23 mouse cellular contexts compared by ENCODE assay signal in the genomic region with DNA sequence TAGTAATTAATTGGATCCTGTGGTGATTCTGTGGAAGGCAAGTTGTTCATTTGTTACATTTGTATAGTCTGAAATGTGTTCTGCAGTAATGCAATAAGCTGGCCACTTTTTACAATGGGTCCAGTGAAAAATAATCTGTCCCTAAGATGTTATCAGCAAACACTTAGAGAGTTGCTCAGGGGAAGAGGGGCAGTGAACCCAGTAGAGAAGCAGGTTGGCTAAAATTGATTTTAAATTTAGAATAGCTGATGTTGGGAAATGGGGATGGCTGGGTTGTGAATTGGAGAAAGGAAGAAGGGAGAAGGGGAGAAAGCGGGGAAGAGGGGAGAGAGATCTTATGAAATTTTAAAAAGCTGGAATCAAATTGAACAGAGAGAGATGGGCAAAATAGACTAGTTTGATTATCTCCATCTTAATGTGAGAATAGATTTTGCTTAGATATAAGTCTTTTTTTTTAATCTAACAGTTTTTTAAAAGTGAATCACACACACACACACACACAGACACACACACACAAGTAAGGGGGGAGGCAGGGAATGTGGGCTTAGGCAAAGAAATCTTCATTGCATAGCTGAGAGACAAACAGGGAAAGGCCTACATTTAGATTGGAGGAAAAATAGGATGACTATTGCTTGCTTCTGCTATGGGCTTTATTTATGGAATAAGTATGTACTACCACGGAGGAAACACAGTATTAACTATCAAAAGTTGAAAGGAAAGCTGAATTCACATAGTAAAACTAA. TPM values are rescaled to one million over a fixed set of nuclear protein-coding genes. Genes with fewer than 3 reads are reported as not detected.
DNase-seq lines count a peak whose midpoint lies in the region; ATAC-seq lines count a peak whose summit lies in the region.
"Had no signal": no experiment of that assay in that cellular context is flagged by ENCODE, and none has a peak within 500 bp of the region (broad histone marks: within the 10 kb centered on the region; RNA-seq: fewer than 3 reads in every experiment).

No protein-coding gene starts in this region.

- H3K27ac ChIP-seq in midbrain, embryonic 11.5 days (ENCODE audit: low read depth, low read length) = no peak overlapping the region
- H3K27ac ChIP-seq in midbrain, embryonic 15.5 days = no peak overlapping the region
- no peak overlapping the region for H3K27ac ChIP-seq in embryonic facial prominence, embryonic 11.5 days (replicated peaks; ENCODE audit: low read depth, low read length)
- peak overlapping the region; percentile 91 for H3K27ac ChIP-seq in forebrain, embryonic 16.5 days (ENCODE audit: low read length)
- H3K27ac ChIP-seq: hindbrain, embryonic 12.5 days; neural tube, embryonic 13.5 days had no signal

- ATAC-seq in midbrain, embryonic 11.5 days (ENCODE audit: low FRiP score) = no peak
- ATAC-seq in midbrain, embryonic 15.5 days (replicated peaks) = no peak
- ATAC-seq in embryonic facial prominence, embryonic 11.5 days (replicated peaks; ENCODE audit: insufficient number of reproducible peaks, low FRiP score, low TSS enrichment, low read depth) = no peak
- ATAC-seq in forebrain, embryonic 16.5 days = no peak
- ATAC-seq: CD4-positive, CD25-positive, alpha-beta regulatory T cell, adult 4 months had no signal

- no peaks in the 10 kb centered on the region for H3K9me3 ChIP-seq in midbrain, embryonic 11.5 days (ENCODE audit: control insufficient read depth, low read length)
- no peaks in the 10 kb centered on the region for H3K9me3 ChIP-seq in midbrain, embryonic 15.5 days
- H3K9me3 ChIP-seq in embryonic facial prominence, embryonic 11.5 days (replicated peaks; ENCODE audit: control insufficient read depth, low read length) = no peaks in the 10 kb centered on the region
- no peaks in the 10 kb centered on the region for H3K9me3 ChIP-seq in forebrain, embryonic 16.5 days (ENCODE audit: control insufficient read depth, low read length)
- H3K9me3 ChIP-seq: hindbrain, embryonic 12.5 days; neural tube, embryonic 13.5 days had no signal

- peak; percentile 4 for DNase-seq in embryo, embryonic 10 days (ENCODE audit: low spot score)
- DNase-seq in embryo, embryonic 9.5 days (ENCODE audit: extremely low spot score) = no peak
- DNase-seq in midbrain, embryonic 11.5 days (ENCODE audit: low spot score, missing footprints) = peak; percentile 91
- peak; percentile 15 for DNase-seq in embryonic facial prominence, embryonic 11.5 days (ENCODE audit: low spot score)
- DNase-seq in right cerebral cortex, postnatal 4 days = no peak
- DNase-seq in urinary bladder, postnatal 36 days (ENCODE audit: low spot score in 2 of 2) = no peak
- DNase-seq: adrenal gland, adult 2 months; cerebellum, adult 11-12 months; cerebellum, postnatal 36 days; gastrocnemius, postnatal 25 days; kidney, adult 18-20 months; kidney, postnatal 36 days; lung, adult 2 months; lung, postnatal 4 days; thymus, postnatal 25 days had no signal

- no peak overlapping the region for H3K4me3 ChIP-seq in midbrain, embryonic 11.5 days (ENCODE audit: low read depth, low read length)
- H3K4me3 ChIP-seq in midbrain, embryonic 15.5 days = no peak overlapping the region
- H3K4me3 ChIP-seq in embryonic facial prominence, embryonic 11.5 days (ENCODE audit: low read depth, low read length) = 0 out of 2 replicates have a peak overlapping the region, but pooled peaks have one; percentile 5
- H3K4me3 ChIP-seq in forebrain, embryonic 16.5 days (replicated peaks; ENCODE audit: low read length) = peak overlapping the region; percentile 69
- H3K4me3 ChIP-seq: hindbrain, embryonic 12.5 days; neural tube, embryonic 13.5 days had no signal

- H3K27me3 ChIP-seq in midbrain, embryonic 11.5 days (ENCODE audit: control insufficient read depth, insufficient read depth, low read length) = peaks cover 80% of the 10 kb centered on the region
- H3K27me3 ChIP-seq in midbrain, embryonic 15.5 days (replicated peaks) = peaks cover 58% of the 10 kb centered on the region
- peaks cover 51% of the 10 kb centered on the region for H3K27me3 ChIP-seq in embryonic facial prominence, embryonic 11.5 days (ENCODE audit: control insufficient read depth, insufficient read depth, low read length)
- H3K27me3 ChIP-seq in forebrain, embryonic 16.5 days (replicated peaks; ENCODE audit: control insufficient read depth, insufficient read depth, low read length) = no peaks in the 10 kb centered on the region

- no peak overlapping the region for H3K9ac ChIP-seq in midbrain, embryonic 11.5 days (ENCODE audit: low read length)
- no peak overlapping the region for H3K9ac ChIP-seq in midbrain, embryonic 15.5 days
- H3K9ac ChIP-seq in embryonic facial prominence, embryonic 11.5 days (replicated peaks; ENCODE audit: low read length) = no peak overlapping the region
- peak overlapping the region; percentile 80 for H3K9ac ChIP-seq in forebrain, embryonic 16.5 days (replicated peaks; ENCODE audit: low read depth, low read length)
- H3K9ac ChIP-seq: hindbrain, embryonic 12.5 days; neural tube, embryonic 13.5 days had no signal

- H3K4me1 ChIP-seq in midbrain, embryonic 11.5 days (ENCODE audit: control insufficient read depth, insufficient read depth, low read length) = peaks cover 3% of the 10 kb centered on the region; the same call in 1 of the 2 replicates
- H3K4me1 ChIP-seq in midbrain, embryonic 15.5 days = peaks cover 14% of the 10 kb centered on the region; the same call in 1 of the 2 replicates
- peaks cover 2% of the 10 kb centered on the region; the same call in 1 of the 2 replicates for H3K4me1 ChIP-seq in embryonic facial prominence, embryonic 11.5 days (ENCODE audit: control insufficient read depth, insufficient read depth, low read length)
- H3K4me1 ChIP-seq in forebrain, embryonic 16.5 days (replicated peaks; ENCODE audit: control insufficient read depth, insufficient read depth, low read length) = no peaks in the 10 kb centered on the region

- 2% methylated on average over 2 of the region's 2 CpGs for WGBS in midbrain, embryonic 11.5 days
- WGBS in midbrain, embryonic 15.5 days = 8% methylated on average over 2 of the region's 2 CpGs
- WGBS in embryonic facial prominence, embryonic 11.5 days = 6% methylated on average over 2 of the region's 2 CpGs
- WGBS in forebrain, embryonic 16.5 days = 3% methylated on average over 2 of the region's 2 CpGs

- H3K4me2 ChIP-seq in midbrain, embryonic 11.5 days = no peak overlapping the region
- no peak overlapping the region for H3K4me2 ChIP-seq in midbrain, embryonic 15.5 days
- H3K4me2 ChIP-seq in embryonic facial prominence, embryonic 11.5 days (ENCODE audit: low read depth, low read length) = no peak overlapping the region
- peak overlapping the region; percentile 53 for H3K4me2 ChIP-seq in forebrain, embryonic 16.5 days (ENCODE audit: low read length)
- H3K4me2 ChIP-seq: hindbrain, embryonic 12.5 days; liver, embryonic 11.5 days; neural tube, embryonic 13.5 days had no signal

- H3K36me3 ChIP-seq in midbrain, embryonic 11.5 days (ENCODE audit: control insufficient read depth, insufficient read depth, low read length) = no peaks in the 10 kb centered on the region
- no peaks in the 10 kb centered on the region for H3K36me3 ChIP-seq in midbrain, embryonic 15.5 days (replicated peaks)
- H3K36me3 ChIP-seq in embryonic facial prominence, embryonic 11.5 days (replicated peaks; ENCODE audit: control insufficient read depth, insufficient read depth, low read depth, low read length) = no peaks in the 10 kb centered on the region
- H3K36me3 ChIP-seq in forebrain, embryonic 16.5 days (ENCODE audit: control insufficient read depth, insufficient read depth) = 0 out of 2 replicates have a peak, but pooled peaks cover 2% of the 10 kb centered on the region
- H3K36me3 ChIP-seq: G1E; hindbrain, embryonic 12.5 days; neural tube, embryonic 13.5 days had no signal

RNA-seq across cellular contexts. Expression of a gene that starts 3.1 kb away (rescaled TPM):
- 0.07 TPM in 1 of 2 replicates, not detected in the other for polyA plus RNA-seq in midbrain, embryonic 11.5 days (2014; fragmentation: Nextera tagmentation; extraction: Ambion mirVana)
- polyA plus RNA-seq in midbrain, embryonic 15.5 days (2015; fragmentation: Nextera tagmentation; extraction: Ambion mirVana) = 0.24 TPM in 1 of 2 replicates, not detected in the other
- 0.10 TPM in 1 of 2 replicates, not detected in the other for polyA plus RNA-seq in embryonic facial prominence, embryonic 11.5 days (2014; fragmentation: Nextera tagmentation; extraction: Ambion mirVana)
- polyA plus RNA-seq in forebrain, embryonic 16.5 days (2015; fragmentation: Nextera tagmentation; extraction: Ambion mirVana) = 3.6 and 4.0 TPM in 2 replicates
- polyA plus RNA-seq: adrenal gland, adult 2 months; CD4-positive, CD25-positive, alpha-beta regulatory T cell, adult 4 months; G1E; heart, embryonic 16.5 days; liver, embryonic 11.5 days; lung, adult 2 months; neural tube, embryonic 13.5 days had no signal

RNA-seq across cellular contexts. Expression of a gene that starts 5.6 kb away (rescaled TPM):
- polyA plus RNA-seq in midbrain, embryonic 11.5 days (2014; fragmentation: Nextera tagmentation; extraction: Ambion mirVana) = 0.41 and 0.92 TPM in 2 replicates
- polyA plus RNA-seq in midbrain, embryonic 15.5 days (2015; fragmentation: Nextera tagmentation; extraction: Ambion mirVana) = 1.3 and 2.4 TPM in 2 replicates
- 3.7 and 5.0 TPM in 2 replicates for polyA plus RNA-seq in embryonic facial prominence, embryonic 11.5 days (2014; fragmentation: Nextera tagmentation; extraction: Ambion mirVana)
- 92.9 and 103 TPM in 2 replicates for polyA plus RNA-seq in forebrain, embryonic 16.5 days (2015; fragmentation: Nextera tagmentation; extraction: Ambion mirVana)
- polyA plus RNA-seq: adrenal gland, adult 2 months; CD4-positive, CD25-positive, alpha-beta regulatory T cell, adult 4 months; G1E had no signal

Comparison
In these comparisons a context has a peak if more than half of its experiments do, and no peak if none do; other contexts are left out.
1. DNase-seq: peak in embryo, embryonic 10 days (single experiment), midbrain, embryonic 11.5 days (single experiment) and embryonic facial prominence, embryonic 11.5 days (single experiment); none in embryo, embryonic 9.5 days (single experiment), right cerebral cortex, postnatal 4 days (single experiment) and urinary bladder, postnatal 36 days (0 of 2).
2. H3K4me3 ChIP-seq: peak in embryonic facial prominence, embryonic 11.5 days (single experiment) and forebrain, embryonic 16.5 days (single experiment); none in midbrain, embryonic 11.5 days (single experiment) and midbrain, embryonic 15.5 days (single experiment).
3. RNA of a gene that starts 5.6 kb away (polyA plus RNA-seq): 92.9 to 103 TPM in forebrain, embryonic 16.5 days; 3.7 to 5.0 TPM in embryonic facial prominence, embryonic 11.5 days, 1.3 to 2.4 TPM in midbrain, embryonic 15.5 days and 0.41 to 0.92 TPM in midbrain, embryonic 11.5 days; every median in the first group is over 10 times any median in the second.